Mouse (Mus musculus): ENCODE results near the gene Slc20a1. TPM values are rescaled to one million over a fixed set of nuclear protein-coding genes. Genes with fewer than 3 reads are reported as not detected.

The Slc20a1 gene
- 157 and 159 TPM in 2 replicates for polyA plus RNA-seq (2012; rRNA removed)

GRCm38 (mm10) chr2:129198436-129199327 lies at the start of gene Slc20a1:
Gene Slc20a1, plus strand, starts transcription at chr2:129198764.
- Histone ChIP-seq H3K4me1 (ENCODE audit: control insufficient read depth, insufficient read depth, low read length) (no peaks in the 10 kb centered on the region), H3K27me3 (ENCODE audit: control insufficient read depth, insufficient read depth, low read length) (no peaks in the 10 kb centered on the region), H3K27ac (ENCODE audit: insufficient read depth, low read length) (peak within 1 kb of the TSS; percentile 96), H3K4me3 (replicated peaks; ENCODE audit: insufficient read depth, low read depth, low read length) (peak within 1 kb of the TSS; percentile 99)
- under 1% methylated on average over 93 of the region's 96 CpGs for WGBS
- DNase-seq: peak; percentile 99 to 100
- TF ChIP-seq CTCF (IDR thresholded peaks at IDR 0.05; ENCODE audit: borderline replicate concordance, insufficient read depth, low read depth, low read length) (no peak), POLR2A (IDR thresholded peaks at IDR 0.05; ENCODE audit: borderline replicate concordance, insufficient read depth, low read length) (peak; percentile 90)

DNA sequence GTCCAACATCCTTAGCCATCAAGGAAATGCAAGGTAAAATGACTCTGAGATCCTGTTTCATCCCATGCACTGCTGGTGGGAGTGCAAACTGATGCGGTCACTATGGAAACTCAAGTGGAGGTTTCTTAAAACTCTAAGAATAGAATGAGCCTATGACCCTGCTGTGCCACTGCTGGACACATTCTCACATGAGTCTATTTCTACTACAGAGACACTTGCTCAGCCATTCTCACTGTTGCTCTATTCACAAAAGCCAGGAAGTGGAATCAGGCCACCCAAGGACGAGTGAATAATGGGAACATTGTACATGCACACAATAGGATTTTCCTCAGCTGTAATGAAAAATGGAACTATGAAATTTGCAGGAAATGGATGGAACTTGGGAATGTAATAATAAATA lies 49.7 kb upstream of the Slc20a1 start:
- Histone ChIP-seq H3K27ac (ENCODE audit: insufficient read depth, low read length) (no peak overlapping the region), H3K27me3 (ENCODE audit: control insufficient read depth, insufficient read depth, low read length) (no peaks in the 10 kb centered on the region), H3K4me1 (ENCODE audit: control insufficient read depth, insufficient read depth, low read length) (no peaks in the 10 kb centered on the region), H3K4me3 (replicated peaks; ENCODE audit: insufficient read depth, low read depth, low read length) (no peak overlapping the region)
- TF ChIP-seq POLR2A (IDR thresholded peaks at IDR 0.05; ENCODE audit: borderline replicate concordance, insufficient read depth, low read length) (no peak), CTCF (IDR thresholded peaks at IDR 0.05; ENCODE audit: borderline replicate concordance, insufficient read depth, low read depth, low read length) (no peak)
- 27% methylated on average over 2 of the region's 2 CpGs for WGBS
- DNase-seq: no peak

DNA sequence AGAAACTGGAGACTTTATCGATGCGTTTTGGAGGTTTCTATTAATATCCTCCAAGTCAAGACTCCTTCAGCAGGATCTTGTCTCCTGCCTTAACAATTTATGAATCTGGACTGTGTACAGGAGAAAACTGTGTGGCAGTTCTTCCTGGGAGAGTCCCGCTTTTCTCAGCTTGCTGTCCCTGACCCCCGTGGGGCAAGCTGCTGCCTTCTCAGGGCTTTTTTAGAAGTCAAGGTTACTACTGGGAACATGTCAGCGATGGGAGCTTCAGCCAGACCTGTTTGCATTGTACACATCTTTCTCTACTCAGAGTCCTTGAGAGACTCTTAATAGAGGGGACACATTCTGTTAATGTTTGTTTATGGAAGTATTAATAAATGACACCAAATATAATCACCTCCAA lies 48.2 kb upstream of the Slc20a1 start:
- Histone ChIP-seq H3K4me1 (ENCODE audit: control insufficient read depth, insufficient read depth, low read length) (no peaks in the 10 kb centered on the region), H3K27me3 (ENCODE audit: control insufficient read depth, insufficient read depth, low read length) (no peaks in the 10 kb centered on the region), H3K4me3 (replicated peaks; ENCODE audit: insufficient read depth, low read depth, low read length) (no peak overlapping the region), H3K27ac (ENCODE audit: insufficient read depth, low read length) (no peak overlapping the region)
- TF ChIP-seq POLR2A (IDR thresholded peaks at IDR 0.05; ENCODE audit: borderline replicate concordance, insufficient read depth, low read length) (no peak), CTCF (IDR thresholded peaks at IDR 0.05; ENCODE audit: borderline replicate concordance, insufficient read depth, low read depth, low read length) (no peak)
- DNase-seq: no peak
- WGBS: 76% methylated on average over 5 of the region's 5 CpGs

DNA sequence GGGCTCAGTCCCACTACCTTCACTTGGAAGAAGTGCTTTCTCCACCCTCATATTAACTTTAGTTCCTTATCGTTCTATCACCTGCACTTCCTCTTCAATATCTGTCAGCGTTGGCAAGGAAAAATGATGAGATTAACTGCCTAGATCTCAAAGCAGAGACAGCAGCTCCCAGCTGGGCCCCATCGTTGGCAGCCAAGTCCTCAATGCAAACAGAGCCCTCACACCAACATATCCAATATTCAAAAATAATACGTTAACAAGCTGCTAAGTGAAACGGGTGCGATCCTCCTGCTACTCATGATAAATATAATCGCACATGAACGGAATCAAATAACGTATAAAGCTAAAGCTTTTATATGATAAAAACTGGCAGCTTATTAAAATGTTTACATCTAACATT lies 47.5 kb upstream of the Slc20a1 start:
- DNase-seq: no peak
- H3K4me1 ChIP-seq (ENCODE audit: control insufficient read depth, insufficient read depth, low read length): no peaks in the 10 kb centered on the region
- H3K27me3 ChIP-seq (ENCODE audit: control insufficient read depth, insufficient read depth, low read length): no peaks in the 10 kb centered on the region
- no peak overlapping the region for H3K4me3 ChIP-seq (replicated peaks; ENCODE audit: insufficient read depth, low read depth, low read length)
- TF ChIP-seq CTCF (IDR thresholded peaks at IDR 0.05; ENCODE audit: borderline replicate concordance, insufficient read depth, low read depth, low read length) (no peak), POLR2A (IDR thresholded peaks at IDR 0.05; ENCODE audit: borderline replicate concordance, insufficient read depth, low read length) (no peak)
- 58% methylated on average over 9 of the region's 9 CpGs for WGBS
- no peak overlapping the region for H3K27ac ChIP-seq (ENCODE audit: insufficient read depth, low read length)

GRCm38 (mm10) chr2:129152751-129153150 lies 45.8 kb upstream of the Slc20a1 start:
- no peak for DNase-seq

GRCm38 (mm10) chr2:129164815-129165214 lies 33.7 kb upstream of the Slc20a1 start:
- Histone ChIP-seq H3K27me3 (ENCODE audit: control insufficient read depth, insufficient read depth, low read length) (no peaks in the 10 kb centered on the region), H3K4me1 (ENCODE audit: control insufficient read depth, insufficient read depth, low read length) (no peaks in the 10 kb centered on the region), H3K4me3 (replicated peaks; ENCODE audit: insufficient read depth, low read depth, low read length) (no peak overlapping the region), H3K27ac (ENCODE audit: insufficient read depth, low read length) (no peak overlapping the region)
- DNase-seq: no peak
- TF ChIP-seq CTCF (IDR thresholded peaks at IDR 0.05; ENCODE audit: borderline replicate concordance, insufficient read depth, low read depth, low read length) (no peak), POLR2A (IDR thresholded peaks at IDR 0.05; ENCODE audit: borderline replicate concordance, insufficient read depth, low read length) (no peak)
- WGBS: 76% methylated on average over 5 of the region's 5 CpGs

More at GRCm38 (mm10) chr2:129152751-129153150, 45.8 kb upstream of the Slc20a1 start:
- TF ChIP-seq POLR2A (IDR thresholded peaks at IDR 0.05; ENCODE audit: borderline replicate concordance, insufficient read depth, low read length) (no peak), CTCF (IDR thresholded peaks at IDR 0.05; ENCODE audit: borderline replicate concordance, insufficient read depth, low read depth, low read length) (no peak)
- 78% methylated on average over 1 of the region's 1 CpGs for WGBS
- H3K27ac ChIP-seq (ENCODE audit: insufficient read depth, low read length): no peak overlapping the region
- no peaks in the 10 kb centered on the region for H3K4me1 ChIP-seq (ENCODE audit: control insufficient read depth, insufficient read depth, low read length)
- no peak overlapping the region for H3K4me3 ChIP-seq (replicated peaks; ENCODE audit: insufficient read depth, low read depth, low read length)
- no peaks in the 10 kb centered on the region for H3K27me3 ChIP-seq (ENCODE audit: control insufficient read depth, insufficient read depth, low read length)

DNA sequence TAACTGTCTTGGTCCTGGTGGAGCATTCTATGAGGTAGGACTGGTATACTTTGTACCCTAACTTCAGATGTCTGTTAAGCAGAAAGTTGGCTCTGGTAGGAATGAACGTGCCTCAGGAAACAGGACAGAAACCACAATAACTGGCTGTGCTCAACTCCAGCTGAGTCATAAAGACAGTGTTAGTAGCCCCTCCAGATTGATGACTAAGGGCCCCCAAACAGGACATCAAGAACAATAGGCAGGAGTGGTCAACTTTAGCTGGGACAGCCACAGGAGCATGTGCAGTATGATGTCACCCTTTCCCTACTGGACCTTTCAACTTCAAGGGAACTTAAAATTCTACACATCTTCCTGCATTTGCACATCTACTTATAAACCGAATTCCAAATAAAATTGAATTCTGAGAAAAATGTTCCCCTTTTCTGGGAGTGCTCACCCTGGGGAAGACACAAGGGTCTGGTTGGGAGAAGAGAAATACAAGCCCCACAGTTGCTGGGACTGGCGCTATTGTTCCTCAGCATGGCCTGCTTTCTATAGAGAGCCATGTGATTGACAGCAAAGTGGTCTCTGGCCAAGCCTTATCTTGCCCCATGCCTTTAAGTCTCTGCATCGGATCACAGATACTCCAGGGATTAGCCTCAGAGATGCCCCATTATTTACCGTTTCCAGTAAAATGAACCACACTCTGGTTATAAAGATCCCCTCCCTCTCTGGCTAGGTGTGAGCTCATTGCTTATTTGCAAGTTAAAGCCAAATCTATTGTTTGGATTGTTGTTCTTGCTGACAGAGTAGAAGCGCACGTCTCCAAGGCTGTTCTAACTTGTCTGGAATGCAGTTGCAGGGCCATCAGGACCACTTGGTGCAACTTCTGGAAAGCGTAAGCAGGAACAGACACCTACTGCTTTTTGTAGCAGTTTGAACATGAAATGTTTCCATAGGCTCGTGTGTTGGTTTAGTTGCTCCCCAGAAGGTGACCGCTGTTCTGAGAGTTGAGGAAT lies 31.8 kb upstream of the Slc20a1 start:
- H3K4me1 ChIP-seq (ENCODE audit: control insufficient read depth, insufficient read depth, low read length): no peaks in the 10 kb centered on the region
- no peak for DNase-seq
- no peak overlapping the region for H3K4me3 ChIP-seq (replicated peaks; ENCODE audit: insufficient read depth, low read depth, low read length)
- 64% methylated on average over 10 of the region's 10 CpGs for WGBS
- no peaks in the 10 kb centered on the region for H3K27me3 ChIP-seq (ENCODE audit: control insufficient read depth, insufficient read depth, low read length)
- TF ChIP-seq CTCF (IDR thresholded peaks at IDR 0.05; ENCODE audit: borderline replicate concordance, insufficient read depth, low read depth, low read length) (no peak), POLR2A (IDR thresholded peaks at IDR 0.05; ENCODE audit: borderline replicate concordance, insufficient read depth, low read length) (no peak)
- no peak overlapping the region for H3K27ac ChIP-seq (ENCODE audit: insufficient read depth, low read length)
